Mouse (Mus musculus) kidney, embryonic 14.5 days (tissue): ENCODE results near the gene Mdc1. TPM values are rescaled to one million over a fixed set of nuclear protein-coding genes. Genes with fewer than 3 reads are reported as not detected.
A peak's percentile ranks its signal among the peaks of the same experiment; 100 is the strongest.

Experiments
- ATAC-seq: fragments of 200-750 bp; cut with Nextera tagmentation; 2 replicates; pipeline ENCODE4 v1.8.0; 2017; ENCODE audit warnings: moderate number of reproducible peaks, mild to moderate bottlenecking, moderate TSS enrichment, moderate library complexity; ENCODE audit not compliant: low FRiP score, low TSS enrichment
- H3K27ac ChIP-seq: fragments of 300-500 bp; sonication (generic); 2 replicates; pipeline ENCODE4 v1.5.1; 2014; ENCODE audit warnings: low read depth, mild to moderate bottlenecking, low read length, moderate library complexity, mixed read lengths
- H3K27me3 ChIP-seq: fragments of 300-500 bp; sonication (generic); 2 replicates; pipeline ENCODE4 v1.6.1; 2014; ENCODE audit warnings: mild to moderate bottlenecking, low read length; ENCODE audit not compliant: control insufficient read depth, insufficient read depth
- H3K36me3 ChIP-seq: fragments of 300-500 bp; sonication (generic); 2 replicates; pipeline ENCODE4 v1.6.1; 2014; ENCODE audit warnings: low read length, mixed read lengths; ENCODE audit not compliant: control insufficient read depth, insufficient read depth
- H3K4me1 ChIP-seq: fragments of 300-500 bp; sonication (generic); 2 replicates; pipeline ENCODE4 v1.6.1; 2014; ENCODE audit warnings: low read length, mixed read lengths; ENCODE audit not compliant: control insufficient read depth, insufficient read depth
- H3K4me2 ChIP-seq: fragments of 300-500 bp; sonication (generic); replicated peaks from 2 replicates; pipeline ENCODE4 v1.6.1; 2014; ENCODE audit warnings: low read depth, mild to moderate bottlenecking, low read length
- H3K4me3 ChIP-seq: fragments of 300-500 bp; sonication (generic); 2 replicates; pipeline ENCODE4 v1.5.1; 2014; ENCODE audit warnings: mild to moderate bottlenecking, low read length
- H3K9ac ChIP-seq: fragments of 300-500 bp; sonication (generic); 2 replicates; pipeline ENCODE4 v1.6.1; 2014; ENCODE audit warnings: low read depth, mild to moderate bottlenecking, low read length, moderate library complexity
- H3K9me3 ChIP-seq: fragments of 300-500 bp; sonication (generic); 2 replicates; pipeline ENCODE4 v1.6.1; 2016; ENCODE audit warnings: low read length; ENCODE audit not compliant: control insufficient read depth
- WGBS: fragments of 180-500 bp; shearing (Covaris S2); extraction: QIAGEN DNeasy Blood & Tissue Kit; methylation state at CpG from one replicate; pipeline ENCODE4 v1.1.7; 2014; 5-methylcytosine and 5-hydroxymethylcytosine counted together
- polyA plus RNA-seq: library from polyadenylated mRNA; unstranded; fragments of >200 nt; fragmentation: Nextera tagmentation; extraction: Ambion mirVana; gene quantifications from 2 replicates; pipeline ENCODE4 v1.2.1, GENCODE M21; 2014

Mdc1 gene
- polyA plus RNA-seq, 1 experiment from 2014 or later, result 16.5 TPM

GRCm38 (mm10) chr17:35879245-35880057, 38.1 kb downstream of the Mdc1 start, which contains the start of gene Dhx16:
Dhx16 (plus strand) TSS chr17:35879819.
- no peak within 1 kb of the TSS for H3K27ac ChIP-seq
- peak; percentile 90 for ATAC-seq
- no peaks in the 10 kb centered on the region; the same call in 1 of the 2 replicates for H3K4me1 ChIP-seq
- WGBS, result 6% methylated on average over 66 of the region's 66 CpGs
- no peaks in the 10 kb centered on the region for H3K9me3 ChIP-seq
- peak within 1 kb of the TSS; percentile 63 for H3K4me2 ChIP-seq
- H3K9ac ChIP-seq, result peak within 1 kb of the TSS; percentile 91
- H3K27me3 ChIP-seq, result no peaks in the 10 kb centered on the region
- peaks cover 47% of the 10 kb centered on the region for H3K36me3 ChIP-seq
- peak within 1 kb of the TSS; percentile 98 for H3K4me3 ChIP-seq

GRCm38 (mm10) chr17:35882924-35883323, 41.6 kb downstream of the Mdc1 start:
- H3K36me3 ChIP-seq, result peaks cover 61% of the 10 kb centered on the region
- WGBS, result 93% methylated on average over 17 of the region's 17 CpGs
- no peak overlapping the region for H3K4me3 ChIP-seq
- H3K9ac ChIP-seq, result no peak overlapping the region
- no peaks in the 10 kb centered on the region for H3K9me3 ChIP-seq
- H3K4me2 ChIP-seq, result no peak overlapping the region
- no peak overlapping the region for H3K27ac ChIP-seq
- no peaks in the 10 kb centered on the region; the same call in 1 of the 2 replicates for H3K4me1 ChIP-seq
- ATAC-seq, result no peak
- no peaks in the 10 kb centered on the region for H3K27me3 ChIP-seq

- Histone ChIP-seq H3K9me3 (no peaks in the 10 kb centered on the region), H3K4me1 (no peaks in the 10 kb centered on the region; the same call in 1 of the 2 replicates), H3K36me3 (peaks cover 70% of the 10 kb centered on the region), H3K4me2 (no peak overlapping the region), H3K27ac (no peak overlapping the region), H3K9ac (no peak overlapping the region), H3K4me3 (no peak overlapping the region), H3K27me3 (no peaks in the 10 kb centered on the region)
- no peak for ATAC-seq
- 97% methylated on average over 14 of the region's 14 CpGs for WGBS
Measured at GRCm38 (mm10) chr17:35883777-35884176, 42.5 kb downstream of the Mdc1 start.

GRCm38 (mm10) chr17:35887725-35888124, 46.4 kb downstream of the Mdc1 start:
- Histone ChIP-seq H3K9me3 (no peaks in the 10 kb centered on the region), H3K36me3 (peaks cover 94% of the 10 kb centered on the region), H3K27me3 (no peaks in the 10 kb centered on the region), H3K4me2 (no peak overlapping the region), H3K27ac (no peak overlapping the region), H3K9ac (no peak overlapping the region), H3K4me1 (no peaks in the 10 kb centered on the region), H3K4me3 (no peak overlapping the region)
- no peak for ATAC-seq
- WGBS, result 72% methylated on average over 17 of the region's 17 CpGs

GRCm38 (mm10) chr17:35896781-35897643, 55.7 kb downstream of the Mdc1 start, which contains the start of gene 2310061I04Rik:
2310061I04Rik (minus strand) TSS chr17:35897431.
- no peaks in the 10 kb centered on the region for H3K9me3 ChIP-seq
- ATAC-seq, result peak; percentile 93
- peaks cover 57% of the 10 kb centered on the region for H3K36me3 ChIP-seq
- H3K4me1 ChIP-seq, result peaks cover 12% of the 10 kb centered on the region
- H3K4me2 ChIP-seq, result peak within 1 kb of the TSS; percentile 88
- H3K27ac ChIP-seq, result peak within 1 kb of the TSS; percentile 82
- H3K9ac ChIP-seq, result peak within 1 kb of the TSS; percentile 89
- no peaks in the 10 kb centered on the region for H3K27me3 ChIP-seq
- H3K4me3 ChIP-seq, result peak within 1 kb of the TSS; percentile 83
- WGBS, result under 1% methylated on average over 61 of the region's 86 CpGs

GRCm38 (mm10) chr17:35897644-35898573, 56.6 kb downstream of the Mdc1 start:
- Histone ChIP-seq H3K27me3 (no peaks in the 10 kb centered on the region), H3K9ac (peak overlapping the region; percentile 89), H3K4me1 (peaks cover 12% of the 10 kb centered on the region), H3K9me3 (no peaks in the 10 kb centered on the region), H3K4me3 (peak overlapping the region; percentile 83), H3K4me2 (peak overlapping the region; percentile 88), H3K27ac (no peak overlapping the region), H3K36me3 (peaks cover 56% of the 10 kb centered on the region)
- ATAC-seq, result peak; percentile 37
- WGBS, result 40% methylated on average over 23 of the region's 23 CpGs

- no peak overlapping the region for H3K4me2 ChIP-seq
- no peaks in the 10 kb centered on the region for H3K9me3 ChIP-seq
- WGBS, result 86% methylated on average over 3 of the region's 3 CpGs
- no peak overlapping the region for H3K9ac ChIP-seq
- no peak for ATAC-seq
- H3K36me3 ChIP-seq, result peaks cover 60% of the 10 kb centered on the region
- H3K4me1 ChIP-seq, result peaks cover 11% of the 10 kb centered on the region
- H3K4me3 ChIP-seq, result no peak overlapping the region
- no peaks in the 10 kb centered on the region for H3K27me3 ChIP-seq
- no peak overlapping the region for H3K27ac ChIP-seq
Measured at GRCm38 (mm10) chr17:35900636-35901035, 59.3 kb downstream of the Mdc1 start.

GRCm38 (mm10) chr17:35903343-35903991, 62.2 kb downstream of the Mdc1 start:
- H3K27me3 ChIP-seq, result no peaks in the 10 kb centered on the region
- no peak overlapping the region for H3K4me2 ChIP-seq
- no peak overlapping the region for H3K27ac ChIP-seq
- peaks cover 76% of the 10 kb centered on the region for H3K36me3 ChIP-seq
- 81% methylated on average over 9 of the region's 9 CpGs for WGBS
- H3K4me3 ChIP-seq, result no peak overlapping the region
- peaks cover 1% of the 10 kb centered on the region; the same call in 1 of the 2 replicates for H3K4me1 ChIP-seq
- ATAC-seq, result no peak
- H3K9ac ChIP-seq, result no peak overlapping the region
- H3K9me3 ChIP-seq, result no peaks in the 10 kb centered on the region
